Mouse (Mus musculus) mouse trophoblast stem cell (cell line): ENCODE results near the gene Aatf.

ENCODE experiments used
- in situ Hi-C, 2 experiments: fragments of 300-500 bp; cut with MseI, MboI; formaldehyde crosslinking; loops; 2 replicates in 1 of 2; 3 replicates in 1 of 2; pipeline ENCODE4 v1.15.1; 2025

The Aatf gene

DNA sequence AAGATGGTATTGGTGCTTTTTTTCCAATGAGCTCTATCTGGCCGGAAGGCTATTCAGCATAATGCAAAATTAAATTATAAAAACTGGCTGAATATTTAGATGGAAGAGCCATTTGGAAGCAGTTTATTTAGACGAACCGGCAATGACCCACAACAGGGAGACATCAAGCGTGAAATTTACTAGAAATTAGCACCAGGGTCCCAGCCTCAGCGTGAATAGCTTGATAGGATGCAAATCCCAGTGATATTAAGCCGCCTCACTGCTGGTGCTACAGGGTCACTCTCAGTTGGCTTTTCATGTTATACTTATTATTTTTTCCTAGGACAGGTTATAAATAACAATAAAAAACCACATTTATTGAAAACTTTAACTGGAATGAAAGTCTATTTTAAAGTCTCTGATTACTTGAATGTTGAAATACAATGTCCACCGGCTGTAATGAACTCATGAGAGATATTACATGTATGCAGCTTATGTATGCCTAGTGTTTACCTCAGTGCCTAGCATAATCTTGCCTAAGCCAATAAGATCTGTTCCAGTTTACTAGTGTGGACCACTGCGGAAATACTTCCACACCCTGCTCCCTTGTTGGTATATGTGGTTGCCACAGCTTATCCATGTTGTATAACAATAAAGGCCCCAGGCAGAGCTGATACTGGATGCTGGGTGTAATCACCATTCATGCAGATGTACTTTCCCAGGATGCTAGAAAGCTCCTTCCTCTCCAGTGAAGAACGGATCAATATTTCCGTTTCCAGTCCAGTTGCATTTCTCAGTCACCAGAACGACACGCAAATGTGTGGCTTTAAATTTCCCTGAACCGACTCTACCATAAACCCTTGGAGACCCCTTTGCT, 136.6 kb downstream of the Aatf start:
- in situ Hi-C loops, result no loop called here

DNA sequence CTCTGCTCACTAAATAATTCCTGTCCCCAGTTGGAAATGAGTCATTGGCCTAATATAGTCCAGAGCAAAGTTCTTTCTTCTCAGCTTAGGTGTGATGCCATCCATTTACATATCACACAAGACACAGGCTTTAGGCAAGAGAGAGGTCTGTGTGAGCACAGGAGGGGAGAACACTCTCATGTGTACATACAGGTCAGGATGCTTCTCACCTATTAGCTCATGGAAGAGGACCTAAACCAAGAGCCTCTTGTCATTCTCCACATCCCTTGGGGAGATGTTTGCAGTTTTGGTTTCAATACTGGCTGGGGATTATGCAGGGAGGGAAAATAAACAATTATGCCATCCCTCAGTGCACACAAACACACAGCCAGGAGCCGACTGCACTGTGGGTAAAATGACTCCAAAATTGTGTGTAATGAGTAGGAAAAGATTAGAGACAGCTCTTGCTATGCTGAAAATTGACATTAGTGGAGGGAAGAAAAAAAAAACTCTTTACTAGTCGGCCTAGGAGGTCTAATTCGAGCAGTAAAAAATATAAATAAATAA, 137.3 kb downstream of the Aatf start:
- in situ Hi-C loops, result no loop called here

- in situ Hi-C loops, result no loop called here
These were observed 140.2 kb downstream of the Aatf start for GRCm38 (mm10) chr11:84373122-84373521.
